Mouse (Mus musculus) 3T3-L1 (cell line): Measurements from ENCODE around the gene Sowaha.

Experiments used
- DNase-seq: peaks from one replicate; pipeline ENCODE4 v3.0.0-alpha.2; 2015; ENCODE audit warnings: low read depth, low spot score

Gene Sowaha

GRCm38 (mm10) chr11:53479783-53480301 lies at the start of gene Sowaha, which contains the start of gene Gm9945:
Gene Sowaha (minus strand): TSS chr11:53480274.
Gene Gm9945 (plus strand): TSS chr11:53480166.
- DNase-seq, result no peak

GRCm38 (mm10) chr11:53529253-53529557 lies 49.1 kb upstream of the Sowaha start:
- peak; percentile 58 for DNase-seq

DNA sequence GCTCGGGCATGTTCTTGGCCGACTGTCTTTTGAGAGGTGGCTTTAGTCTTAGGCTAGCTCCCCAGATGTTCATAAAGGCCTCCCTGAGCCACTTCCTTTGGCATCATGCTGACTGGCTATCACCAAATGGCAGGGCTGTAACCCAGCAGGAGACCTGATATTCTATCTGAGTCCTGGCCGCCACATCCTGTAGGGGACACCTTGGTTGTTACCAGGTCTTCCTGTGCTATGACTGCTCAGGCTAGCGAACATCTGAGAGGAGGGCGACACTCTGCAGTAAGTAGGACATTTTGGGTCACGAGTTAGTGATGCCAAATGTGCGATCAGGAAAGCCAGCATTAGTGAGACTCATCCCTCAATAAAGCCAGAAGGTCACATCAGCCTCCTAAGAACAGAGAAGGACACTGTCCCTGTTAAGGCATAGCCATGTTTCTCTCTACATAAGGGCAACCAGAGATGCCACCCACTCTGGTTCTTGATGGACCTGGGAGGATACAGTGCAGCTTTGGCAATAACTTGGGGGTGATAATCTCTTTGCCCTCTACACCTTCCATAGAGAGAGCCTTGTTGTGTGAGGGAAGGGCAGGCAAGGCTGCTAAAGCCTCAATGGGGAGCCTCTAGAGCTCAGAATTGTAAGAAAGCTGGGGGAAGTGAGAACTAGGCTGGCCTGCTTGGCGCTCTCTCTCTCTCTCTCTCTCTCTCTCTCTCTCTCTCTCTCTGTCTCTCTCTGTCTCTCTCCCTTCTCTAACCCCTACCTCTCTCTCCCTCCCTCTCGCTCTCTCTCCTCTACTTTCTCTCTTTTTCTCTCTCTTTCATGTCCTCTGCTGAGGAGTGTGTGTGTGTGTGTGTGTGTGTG lies 48.6 kb upstream of the Sowaha start:
- no peak for DNase-seq

GRCm38 (mm10) chr11:53525461-53525860 lies 45.4 kb upstream of the Sowaha start:
- no peak for DNase-seq

DNA sequence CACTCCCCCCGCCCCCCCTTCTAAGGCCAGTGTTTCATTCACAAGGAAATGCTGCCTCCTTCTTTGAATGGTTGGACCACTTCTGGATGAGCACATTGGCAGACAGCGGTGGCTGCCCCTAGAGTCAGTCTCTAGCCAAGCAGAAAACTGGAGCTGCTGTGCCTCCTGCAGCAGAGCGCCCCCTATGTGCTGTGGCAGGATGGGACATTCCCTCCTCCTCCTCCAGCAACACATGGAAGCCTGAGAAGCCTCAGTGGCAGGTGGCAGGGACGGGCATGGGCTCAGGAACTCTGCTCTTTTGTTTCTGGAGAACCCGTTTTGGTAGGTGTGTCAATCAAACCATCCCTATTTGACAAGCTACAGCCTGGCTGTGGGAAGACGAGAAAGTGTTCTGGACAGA lies 44.8 kb upstream of the Sowaha start:
- no peak for DNase-seq

GRCm38 (mm10) chr11:53523545-53524405 lies 43.7 kb upstream of the Sowaha start:
- no peak for DNase-seq

DNA sequence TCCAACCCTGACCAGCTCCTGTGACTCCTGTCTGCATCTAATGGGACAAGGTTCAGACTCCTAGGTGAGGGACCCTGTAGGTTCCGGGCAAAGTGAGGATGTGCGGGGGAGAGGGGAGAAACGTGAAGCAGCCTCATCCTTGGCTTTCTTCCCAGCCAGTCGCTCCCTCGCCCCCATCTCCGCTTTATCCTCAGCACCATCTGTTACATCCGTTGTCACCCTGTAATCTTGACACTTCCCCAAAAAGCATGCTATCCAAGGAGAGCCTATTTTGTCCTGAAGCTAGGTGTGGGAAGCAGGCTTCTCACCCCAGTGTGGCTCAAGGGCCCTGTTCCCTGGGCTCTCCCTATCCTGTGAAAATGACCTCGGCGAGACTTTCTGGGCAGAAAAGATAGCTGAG lies 42.9 kb upstream of the Sowaha start:
- DNase-seq, result no peak

DNA sequence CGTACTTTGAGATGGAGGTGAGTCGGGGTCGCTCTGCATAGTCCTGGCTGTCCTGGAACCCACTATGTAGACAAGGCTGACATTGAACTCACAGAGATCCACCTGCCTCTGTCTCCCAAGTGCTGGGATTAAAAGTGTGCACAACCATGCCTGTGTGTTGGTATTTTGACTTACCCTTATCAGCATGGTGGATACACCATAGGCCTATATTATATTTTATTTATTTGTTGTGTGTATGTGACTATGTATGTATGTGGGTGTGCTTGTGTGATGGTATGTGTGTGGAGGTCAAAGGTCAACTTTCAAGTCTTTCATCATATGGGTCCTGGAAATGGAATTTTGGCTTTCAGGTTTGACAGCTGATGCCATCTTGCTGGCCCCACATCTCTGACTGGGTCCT lies 42.3 kb upstream of the Sowaha start:
- DNase-seq, result no peak

- no peak for DNase-seq
These were observed 41.7 kb upstream of the Sowaha start for GRCm38 (mm10) chr11:53521821-53522131.

GRCm38 (mm10) chr11:53521120-53521820 lies 41.2 kb upstream of the Sowaha start:
- DNase-seq, result peak; percentile 32

- peak; percentile 82 for DNase-seq
These were observed 40.3 kb upstream of the Sowaha start for GRCm38 (mm10) chr11:53520122-53520978.

- peak; percentile 59 for DNase-seq
These were observed 39.4 kb upstream of the Sowaha start, which contains the start of gene Sept8 for GRCm38 (mm10) chr11:53519207-53520121. Gene Sept8 (plus strand): TSS chr11:53519257.

GRCm38 (mm10) chr11:53518759-53519158 lies 38.7 kb upstream of the Sowaha start:
- DNase-seq, result no peak

DNA sequence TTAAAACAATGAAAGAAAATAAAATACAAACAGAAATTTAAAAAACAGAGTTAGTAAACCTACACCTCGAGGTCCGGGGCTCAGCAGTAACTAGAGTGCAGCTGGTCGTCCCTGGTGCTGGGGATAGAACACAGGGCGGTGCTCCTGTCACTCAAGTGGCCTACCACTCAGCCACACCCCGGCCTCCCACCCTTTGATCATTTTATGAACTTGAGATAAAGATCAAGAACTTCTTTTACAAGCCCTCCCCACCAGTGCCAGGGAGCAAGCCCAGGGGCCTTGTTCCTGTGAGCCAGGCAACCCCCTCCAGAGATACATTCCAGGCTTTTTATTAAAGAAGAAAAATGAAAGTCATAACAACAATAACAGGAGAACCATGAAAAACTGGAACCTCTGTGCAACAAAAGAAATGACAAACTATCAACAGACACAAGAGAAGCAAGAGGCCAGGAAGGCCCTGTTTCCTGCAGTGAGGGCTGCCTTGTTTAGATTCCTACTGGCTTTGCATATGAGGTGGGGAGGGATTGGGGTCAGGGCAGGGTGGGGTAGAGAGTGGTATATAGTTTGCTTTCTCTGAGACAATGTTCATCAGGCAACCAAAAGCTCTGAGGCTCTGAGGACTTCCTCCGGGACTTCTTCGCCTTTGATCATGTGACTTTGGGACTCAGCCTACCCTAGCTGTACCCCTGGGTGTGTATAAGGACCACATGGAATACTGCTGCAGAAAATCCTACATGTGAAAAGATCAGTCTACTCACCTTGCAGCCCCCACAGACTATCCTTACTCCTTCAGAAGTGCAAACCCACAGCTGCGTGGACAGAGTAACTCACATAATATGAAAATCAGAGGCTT lies 36.9 kb upstream of the Sowaha start:
- DNase-seq, result no peak

DNA sequence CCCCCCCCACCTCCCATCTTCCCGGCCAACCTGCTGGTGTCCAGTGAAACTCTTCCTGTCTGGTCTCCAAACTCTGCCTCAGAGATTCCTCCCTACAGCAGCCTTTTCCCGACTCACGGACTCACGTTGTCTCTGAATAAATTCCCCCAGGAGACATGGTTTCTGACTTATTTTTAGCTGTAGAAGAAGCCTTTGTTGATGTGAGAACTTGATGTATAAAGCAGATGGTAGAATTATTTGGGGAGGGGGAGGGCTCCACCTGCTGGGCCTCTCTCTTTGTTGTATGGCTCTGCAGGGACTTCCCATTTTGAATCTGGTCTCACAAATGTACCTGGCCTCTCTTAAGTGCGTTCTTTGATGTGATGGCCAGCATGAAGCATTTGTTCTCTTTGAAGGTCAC lies 30.3 kb upstream of the Sowaha start:
- no peak for DNase-seq

- peak; percentile 49 for DNase-seq
These were observed 28.5 kb upstream of the Sowaha start for GRCm38 (mm10) chr11:53508591-53508990.

DNA sequence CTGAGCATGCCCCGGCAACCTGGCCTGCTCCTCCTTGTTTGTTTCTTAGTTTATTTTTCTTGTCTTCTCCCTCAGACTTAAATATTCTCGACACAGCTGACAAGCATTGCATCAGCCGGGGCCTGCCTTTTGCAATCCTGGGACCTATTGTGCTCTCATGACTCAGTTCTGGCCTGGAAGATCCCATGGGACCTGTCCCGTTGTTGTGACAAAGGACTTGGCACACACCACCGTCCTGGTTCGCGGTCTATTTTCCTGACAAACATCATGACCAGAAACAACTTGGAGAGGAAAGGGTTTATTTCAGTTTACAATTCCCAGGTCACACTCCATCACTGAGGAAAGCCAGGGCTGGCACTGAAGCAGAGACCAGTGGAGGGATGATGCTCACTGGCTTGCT lies 28.1 kb upstream of the Sowaha start:
- DNase-seq, result peak; percentile 92

- no peak for DNase-seq
These were observed 27.2 kb upstream of the Sowaha start for GRCm38 (mm10) chr11:53507098-53507805.
